Mouse (Mus musculus) megakaryocyte, embryonic 14.5 days (primary cell): ENCODE results near the gene Zgpat.

ENCODE experiments used
- FLI1 ChIP-seq: IDR thresholded peaks from 2 replicates; pipeline ENCODE4 v1.6.1; 2012; ENCODE audit warnings: low read length, inconsistent platforms, mixed read lengths
- GATA1 ChIP-seq: IDR thresholded peaks from 3 replicates; pipeline ENCODE4 v1.6.1; 2012; ENCODE audit warnings: mixed read lengths, low read length, inconsistent platforms, borderline replicate concordance

DNA sequence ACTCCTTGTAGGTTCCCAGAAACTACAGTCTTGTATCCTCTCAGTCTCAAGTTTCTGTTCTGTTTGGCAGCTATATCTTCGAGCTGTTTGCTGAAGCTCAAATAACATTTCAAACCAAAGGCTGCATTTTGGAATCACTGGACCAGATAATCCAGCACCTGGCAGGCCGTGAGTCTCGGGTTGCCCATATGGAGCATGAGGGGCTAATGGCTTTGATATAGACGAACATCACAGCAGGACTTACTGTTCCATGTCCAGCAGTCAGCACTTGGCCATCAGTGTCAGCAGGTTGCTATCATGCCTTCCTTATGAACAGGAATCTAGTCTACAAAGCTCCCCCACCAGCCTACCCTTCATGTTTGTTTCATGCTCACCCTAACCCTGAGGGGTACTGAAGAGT, 24.3 kb upstream of the Zgpat start:
- no peak for TF ChIP-seq GATA1
- TF ChIP-seq FLI1, result no peak
